Mouse (Mus musculus): ENCODE measurements at regions not wholly inside any gene's neighbourhood (a gene's known extent, or its start where the extent isn't known, plus 50 kb on each side); places are given as distances from the start of the nearest gene placed in this dataset.

- DNase-seq = no peak
These were observed 105.8 kb upstream of the Rap2b start for GRCm38 (mm10) chr3:61255643-61256042.

GRCm38 (mm10) chr3:61268453-61269335, 92.7 kb upstream of the Rap2b start:
- DNase-seq = no peak

- DNase-seq = no peak
These were observed 75.4 kb upstream of the Rap2b start for GRCm38 (mm10) chr3:61285924-61286520.

GRCm38 (mm10) chr3:61288195-61288594, 73.2 kb upstream of the Rap2b start:
- no peak for DNase-seq

- no peak for DNase-seq
These were observed 66.6 kb upstream of the Rap2b start for GRCm38 (mm10) chr3:61294855-61295254.

GRCm38 (mm10) chr3:61297290-61297689, 64.1 kb upstream of the Rap2b start:
- no peak for DNase-seq

- DNase-seq = no peak
These were observed 59.2 kb upstream of the Rap2b start for GRCm38 (mm10) chr3:61302214-61302613.

GRCm38 (mm10) chr3:61303485-61303884, 58.0 kb upstream of the Rap2b start:
- no peak for DNase-seq

- no peak for DNase-seq
These were observed 55.1 kb upstream of the Rap2b start for GRCm38 (mm10) chr3:61306306-61306705.

GRCm38 (mm10) chr3:61308764-61309163, 52.7 kb upstream of the Rap2b start:
- DNase-seq = no peak

- no peak for DNase-seq
These were observed 52.2 kb upstream of the Rap2b start for GRCm38 (mm10) chr3:61309197-61309596.

Measured in gastrocnemius, postnatal 25 days (tissue).